Mouse (Mus musculus) embryonic facial prominence, embryonic 14.5 days (tissue): Measurements from ENCODE around the gene Padi1. TPM values are rescaled to one million over a fixed set of nuclear protein-coding genes. Genes with fewer than 3 reads are reported as not detected.

Experiments
- ATAC-seq: fragments of 200-750 bp; cut with Nextera tagmentation; 2 replicates; pipeline ENCODE4 v1.8.0; 2017; ENCODE audit warnings: low read depth, moderate number of reproducible peaks, moderate TSS enrichment
- DNase-seq: peaks from one replicate; pipeline ENCODE4 v3.0.0-alpha.2; 2015; ENCODE audit warnings: low spot score
- H3K27ac ChIP-seq: fragments of 300-500 bp; sonication (generic); replicated peaks from 2 replicates; pipeline ENCODE4 v1.5.1; 2014; ENCODE audit warnings: low read depth, mild to moderate bottlenecking, low read length, moderate library complexity
- H3K27me3 ChIP-seq: fragments of 300-500 bp; sonication (generic); replicated peaks from 2 replicates; pipeline ENCODE4 v1.6.1; 2014; ENCODE audit warnings: low read length; ENCODE audit not compliant: control insufficient read depth, insufficient read depth
- H3K36me3 ChIP-seq: fragments of 300-500 bp; sonication (generic); 2 replicates; pipeline ENCODE4 v1.6.1; 2014; ENCODE audit warnings: low read length, mixed read lengths; ENCODE audit not compliant: control insufficient read depth, insufficient read depth
- H3K4me1 ChIP-seq: fragments of 300-500 bp; sonication (generic); 2 replicates; pipeline ENCODE4 v1.6.1; 2014; ENCODE audit warnings: antibody characterized with exemption, low read length; ENCODE audit not compliant: control insufficient read depth, insufficient read depth
- H3K4me2 ChIP-seq: fragments of 300-500 bp; sonication (generic); 2 replicates; pipeline ENCODE4 v1.6.1; 2014; ENCODE audit warnings: low read depth, mild to moderate bottlenecking, low read length, moderate library complexity, mixed read lengths
- H3K4me3 ChIP-seq: fragments of 300-500 bp; sonication (generic); 2 replicates; pipeline ENCODE4 v1.5.1; 2014; ENCODE audit warnings: low read depth, mild to moderate bottlenecking, low read length
- H3K9ac ChIP-seq: fragments of 300-500 bp; sonication (generic); 2 replicates; pipeline ENCODE4 v1.6.1; 2014; ENCODE audit warnings: low read depth, mild to moderate bottlenecking, low read length, moderate library complexity, mixed read lengths
- H3K9me3 ChIP-seq: fragments of 300-500 bp; sonication (generic); 2 replicates; pipeline ENCODE4 v1.6.1; 2016; ENCODE audit warnings: low read length; ENCODE audit not compliant: control insufficient read depth
- WGBS: fragments of 180-500 bp; shearing (Covaris S2); extraction: QIAGEN DNeasy Blood & Tissue Kit; methylation state at CpG from one replicate; pipeline ENCODE4 v1.1.7; 2014; 5-methylcytosine and 5-hydroxymethylcytosine counted together
- polyA plus RNA-seq: library from polyadenylated mRNA; unstranded; fragments of >200 nt; fragmentation: Nextera tagmentation; extraction: Ambion mirVana; gene quantifications from 2 replicates; pipeline ENCODE4 v1.2.1, GENCODE M21; 2014

Padi1 gene
- polyA plus RNA-seq, 1 experiment from 2014 or later: 0.28 TPM

DNA sequence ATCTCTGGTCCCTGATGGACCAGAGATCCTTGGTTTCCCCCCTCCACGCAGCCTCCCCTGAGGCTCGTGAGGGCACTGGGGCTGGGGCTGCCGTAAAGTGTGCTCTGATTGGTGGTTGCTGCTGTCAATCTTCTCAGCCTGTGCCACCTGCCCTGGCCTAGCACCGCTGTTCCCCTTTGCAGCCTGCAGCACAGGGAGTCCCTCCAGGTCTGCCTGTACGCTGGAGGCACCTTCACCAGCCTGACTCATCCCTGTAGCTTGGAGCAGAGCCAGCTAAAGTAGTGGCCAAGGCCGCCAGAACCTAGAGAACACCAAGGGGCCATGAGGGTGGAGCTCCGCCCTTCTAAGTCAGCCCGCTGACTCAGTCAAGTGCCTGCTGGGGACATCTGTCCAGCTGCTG is 7.7 kb downstream of the Padi1 start:
- WGBS: 20% methylated on average over 8 of the region's 8 CpGs
- H3K27me3 ChIP-seq: no peaks in the 10 kb centered on the region; the same call in 1 of the 2 replicates

GRCm38 (mm10) chr4:140836208-140836866 is 9.2 kb downstream of the Padi1 start:
- Histone ChIP-seq H3K27me3 (no peaks in the 10 kb centered on the region), H3K9ac (no peak overlapping the region), H3K4me1 (peaks cover 4% of the 10 kb centered on the region), H3K36me3 (no peaks in the 10 kb centered on the region), H3K4me3 (no peak overlapping the region), H3K27ac (no peak overlapping the region), H3K9me3 (no peaks in the 10 kb centered on the region), H3K4me2 (no peak overlapping the region)
- DNase-seq (no peak), ATAC-seq (no peak)
- WGBS: 63% methylated on average over 11 of the region's 11 CpGs

More for the DNA sequence above, 7.7 kb downstream of the Padi1 start:
- no peak overlapping the region for H3K27ac ChIP-seq
- no peak overlapping the region for H3K4me3 ChIP-seq
- no peaks in the 10 kb centered on the region for H3K36me3 ChIP-seq
- H3K4me2 ChIP-seq: no peak overlapping the region
- no peak overlapping the region for H3K9ac ChIP-seq
- ATAC-seq: no peak
- DNase-seq: peak; percentile 51
- H3K4me1 ChIP-seq: peaks cover 4% of the 10 kb centered on the region
- H3K9me3 ChIP-seq: no peaks in the 10 kb centered on the region

GRCm38 (mm10) chr4:140835682-140836081 is 9.9 kb downstream of the Padi1 start:
- H3K4me2 ChIP-seq: no peak overlapping the region
- DNase-seq (peak; percentile 73), ATAC-seq (peak; percentile 88)
- H3K4me3 ChIP-seq: no peak overlapping the region
- H3K27me3 ChIP-seq: no peaks in the 10 kb centered on the region
- H3K36me3 ChIP-seq: no peaks in the 10 kb centered on the region
- H3K9ac ChIP-seq: no peak overlapping the region
- peaks cover 4% of the 10 kb centered on the region for H3K4me1 ChIP-seq
- 4% methylated on average over 8 of the region's 10 CpGs for WGBS
- H3K9me3 ChIP-seq: no peaks in the 10 kb centered on the region
- H3K27ac ChIP-seq: no peak overlapping the region

DNA sequence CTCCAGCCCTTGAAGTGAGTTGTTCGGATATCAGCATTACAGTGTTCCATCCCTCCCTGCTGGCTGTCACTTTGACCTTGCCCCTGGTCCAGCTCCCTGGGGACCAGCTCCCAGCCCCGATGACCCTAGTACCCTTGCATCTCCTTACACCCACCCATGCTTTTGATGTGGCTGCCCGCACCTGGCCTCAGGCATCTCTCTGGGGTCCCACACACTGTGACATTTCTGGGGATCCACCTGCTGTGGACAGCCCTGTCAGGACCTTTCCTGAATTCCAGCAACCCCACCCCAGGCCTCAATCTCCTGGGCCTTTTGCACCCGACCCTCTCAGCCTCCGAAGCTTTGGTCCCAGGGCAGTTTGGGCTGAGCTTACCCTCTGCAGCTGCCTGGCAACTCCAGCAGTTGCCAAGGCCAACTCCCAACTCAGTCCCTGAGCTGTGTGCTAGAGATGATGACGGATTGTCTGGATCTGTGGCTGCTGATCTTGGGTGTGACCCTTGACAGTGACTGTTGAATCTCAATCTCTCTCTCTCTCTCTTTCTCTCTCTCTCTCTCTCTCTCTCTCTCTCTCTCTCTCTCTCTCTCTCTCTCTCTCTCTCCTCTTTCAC is 11.1 kb downstream of the Padi1 start:
- H3K36me3 ChIP-seq: no peaks in the 10 kb centered on the region
- WGBS: 66% methylated on average over 6 of the region's 6 CpGs
- H3K27ac ChIP-seq: no peak overlapping the region
- DNase-seq (no peak), ATAC-seq (no peak)
- no peak overlapping the region for H3K9ac ChIP-seq
- no peaks in the 10 kb centered on the region for H3K27me3 ChIP-seq
- no peaks in the 10 kb centered on the region for H3K9me3 ChIP-seq
- H3K4me1 ChIP-seq: peaks cover 4% of the 10 kb centered on the region
- no peak overlapping the region for H3K4me3 ChIP-seq
- no peak overlapping the region for H3K4me2 ChIP-seq

GRCm38 (mm10) chr4:140832821-140833220 is 12.8 kb downstream of the Padi1 start:
- ATAC-seq: no peak
- Histone ChIP-seq H3K4me1 (peaks cover 4% of the 10 kb centered on the region), H3K27me3 (no peaks in the 10 kb centered on the region), H3K4me3 (no peak overlapping the region), H3K27ac (no peak overlapping the region), H3K36me3 (no peaks in the 10 kb centered on the region), H3K9me3 (no peaks in the 10 kb centered on the region), H3K9ac (no peak overlapping the region), H3K4me2 (no peak overlapping the region)
- WGBS: 57% methylated on average over 8 of the region's 8 CpGs
- no peak for DNase-seq

- no peak overlapping the region for H3K9ac ChIP-seq
- no peaks in the 10 kb centered on the region for H3K9me3 ChIP-seq
- H3K27ac ChIP-seq: no peak overlapping the region
- DNase-seq: no peak
- WGBS: 87% methylated on average over 4 of the region's 4 CpGs
- no peak for ATAC-seq
- H3K4me2 ChIP-seq: no peak overlapping the region
- no peaks in the 10 kb centered on the region for H3K36me3 ChIP-seq
- H3K4me1 ChIP-seq: peaks cover 4% of the 10 kb centered on the region
- no peaks in the 10 kb centered on the region for H3K27me3 ChIP-seq
- H3K4me3 ChIP-seq: no peak overlapping the region
Observed at GRCm38 (mm10) chr4:140831808-140832207, 13.8 kb downstream of the Padi1 start.

GRCm38 (mm10) chr4:140827237-140827636 is 18.3 kb downstream of the Padi1 start:
- H3K9me3 ChIP-seq: peaks cover 27% of the 10 kb centered on the region
- no peak overlapping the region for H3K4me2 ChIP-seq
- no peaks in the 10 kb centered on the region for H3K36me3 ChIP-seq
- H3K4me3 ChIP-seq: no peak overlapping the region
- 56% methylated on average over 3 of the region's 3 CpGs for WGBS
- no peaks in the 10 kb centered on the region for H3K4me1 ChIP-seq
- H3K27ac ChIP-seq: no peak overlapping the region
- no peak for DNase-seq
- H3K9ac ChIP-seq: no peak overlapping the region
- no peaks in the 10 kb centered on the region for H3K27me3 ChIP-seq
- ATAC-seq: no peak

DNA sequence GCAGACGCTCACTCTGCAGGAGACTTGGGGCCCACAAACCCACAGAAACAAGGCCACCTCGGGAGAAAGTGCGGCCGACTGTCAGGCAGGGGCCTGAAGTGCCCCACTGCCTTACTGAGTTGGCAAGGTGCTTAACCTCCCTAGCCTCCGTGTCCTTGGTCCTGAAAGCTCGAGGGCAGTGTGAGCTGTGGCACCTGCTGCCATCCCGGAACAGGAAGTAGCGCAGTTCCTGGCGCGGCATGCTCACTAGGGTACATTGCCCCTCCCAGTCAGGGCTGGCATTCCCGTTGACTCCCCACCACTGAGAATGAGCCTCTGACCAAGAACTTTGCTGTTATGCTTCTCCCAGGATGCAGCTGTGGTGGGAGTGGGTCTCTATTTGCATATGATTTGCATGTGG is 19.6 kb downstream of the Padi1 start:
- DNase-seq (no peak), ATAC-seq (no peak)
- WGBS: 54% methylated on average over 10 of the region's 11 CpGs
- no peak overlapping the region for H3K9ac ChIP-seq
- no peaks in the 10 kb centered on the region for H3K27me3 ChIP-seq
- H3K27ac ChIP-seq: no peak overlapping the region
- H3K36me3 ChIP-seq: no peaks in the 10 kb centered on the region
- no peaks in the 10 kb centered on the region for H3K4me1 ChIP-seq
- H3K9me3 ChIP-seq: peaks cover 27% of the 10 kb centered on the region
- H3K4me3 ChIP-seq: no peak overlapping the region
- H3K4me2 ChIP-seq: no peak overlapping the region

DNA sequence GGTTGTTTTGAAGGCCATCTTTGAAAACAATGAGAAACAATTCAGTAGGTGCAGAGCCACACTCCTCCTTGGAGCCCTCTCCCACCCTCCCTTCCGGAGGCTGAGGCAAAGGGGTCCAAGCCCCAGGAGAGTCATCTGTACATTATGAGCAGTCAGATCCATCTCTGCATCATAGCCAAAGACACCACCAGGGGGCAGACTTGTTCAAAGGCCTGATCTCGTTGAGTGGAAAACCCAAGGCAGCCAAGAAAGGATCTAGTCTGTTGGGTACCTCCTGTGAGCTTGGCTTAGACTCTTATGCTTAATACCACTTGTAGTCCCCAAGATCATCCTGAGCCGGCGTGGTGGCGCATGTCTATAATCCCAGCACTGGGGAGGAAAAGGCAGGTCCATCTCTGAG is 23.6 kb downstream of the Padi1 start:
- no peak overlapping the region for H3K4me3 ChIP-seq
- 72% methylated on average over 5 of the region's 5 CpGs for WGBS
- peaks cover 27% of the 10 kb centered on the region for H3K9me3 ChIP-seq
- no peak overlapping the region for H3K4me2 ChIP-seq
- ATAC-seq (no peak), DNase-seq (peak; percentile 16)
- no peak overlapping the region for H3K9ac ChIP-seq
- no peaks in the 10 kb centered on the region for H3K27me3 ChIP-seq
- no peaks in the 10 kb centered on the region for H3K4me1 ChIP-seq
- H3K36me3 ChIP-seq: no peaks in the 10 kb centered on the region
- no peak overlapping the region for H3K27ac ChIP-seq
